Mouse (Mus musculus) ovary, postnatal 10 days (tissue): ENCODE data around the gene Nrp2.

ENCODE experiments used
- DNase-seq: peaks from one replicate; pipeline ENCODE4 v3.0.0; 2022; ENCODE audit warnings: low spot score

Gene Nrp2

GRCm38 (mm10) chr1:62782573-62782972, 79.5 kb downstream of the Nrp2 start:
- no peak for DNase-seq

- DNase-seq = no peak
These were observed 80.4 kb downstream of the Nrp2 start for GRCm38 (mm10) chr1:62783354-62784083.

GRCm38 (mm10) chr1:62784084-62784392, 81.0 kb downstream of the Nrp2 start:
- no peak for DNase-seq

- DNase-seq = no peak
These were observed 83.2 kb downstream of the Nrp2 start for GRCm38 (mm10) chr1:62786255-62786654.

DNA sequence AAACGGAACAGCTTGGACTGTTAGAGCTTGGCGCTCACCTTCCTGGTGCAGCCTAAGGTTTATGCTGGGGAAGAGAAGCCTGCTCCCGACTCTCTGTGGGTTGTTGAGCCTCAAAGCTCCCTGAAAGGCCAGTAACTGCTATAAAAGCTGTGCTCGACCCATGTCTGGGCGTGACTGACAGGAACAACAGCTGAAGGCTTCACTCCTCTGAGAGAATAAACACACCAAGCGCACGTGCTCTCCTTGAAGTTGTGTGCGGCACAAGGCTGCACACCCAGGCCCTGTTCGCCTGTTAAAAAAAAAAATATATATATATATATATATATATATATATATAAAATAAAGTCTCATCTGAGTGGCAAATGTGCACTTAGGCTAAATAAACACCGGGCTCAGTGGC, 84.5 kb downstream of the Nrp2 start:
- no peak for DNase-seq

DNA sequence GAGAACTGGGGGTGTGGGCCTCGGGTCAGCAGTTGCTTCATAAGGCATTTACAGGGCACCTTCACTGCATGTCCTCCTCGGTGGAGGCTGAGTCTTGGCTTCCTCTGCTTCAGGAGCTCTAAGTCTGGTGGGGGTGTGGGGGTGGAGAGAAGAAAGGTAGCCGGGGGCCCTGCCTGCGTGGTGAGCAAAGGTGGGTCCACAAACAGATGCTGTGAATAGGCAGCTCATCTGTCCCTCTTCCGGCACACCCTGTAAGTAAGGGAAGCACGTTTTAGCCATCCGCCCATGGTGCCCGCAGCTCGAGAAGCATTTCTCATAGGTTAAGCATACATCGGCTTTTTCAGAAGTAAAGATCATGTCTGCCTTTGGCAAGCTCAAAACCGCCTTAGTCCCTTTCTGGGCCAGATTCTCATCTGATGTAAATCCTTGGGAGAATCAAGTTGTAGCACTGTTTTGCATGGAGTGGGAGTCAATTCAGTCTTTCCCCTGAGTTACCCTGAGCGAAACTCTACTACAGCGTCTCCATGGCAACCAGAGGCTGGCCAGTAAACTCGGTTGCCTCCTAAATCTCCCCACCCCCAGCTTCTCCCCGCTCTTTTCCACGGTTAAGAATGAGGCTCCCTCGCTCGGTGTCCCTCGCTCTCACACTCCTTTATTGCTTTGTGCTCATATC, 91.3 kb downstream of the Nrp2 start:
- no peak for DNase-seq

DNA sequence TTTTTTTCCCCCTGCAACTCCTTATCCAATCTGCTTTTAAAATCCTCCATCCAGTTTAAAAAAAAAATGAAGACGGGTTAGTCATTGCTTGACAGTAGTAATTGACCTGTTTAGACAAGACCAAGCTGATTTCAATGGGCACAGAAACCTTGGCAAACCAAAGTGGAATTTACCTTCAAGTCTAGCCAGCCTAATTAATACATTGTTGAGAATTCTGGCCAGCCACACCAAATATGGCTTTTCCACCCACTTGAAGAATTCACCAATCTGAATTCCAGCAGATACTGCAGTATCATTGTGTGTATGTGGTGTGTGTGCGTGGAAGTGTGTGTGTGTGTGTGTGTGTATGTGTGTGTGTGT, 91.8 kb downstream of the Nrp2 start:
- no peak for DNase-seq

- DNase-seq = peak; percentile 27
These were observed 92.4 kb downstream of the Nrp2 start for GRCm38 (mm10) chr1:62795307-62796037.

GRCm38 (mm10) chr1:62796038-62796647, 93.1 kb downstream of the Nrp2 start:
- DNase-seq = no peak

GRCm38 (mm10) chr1:62799427-62799826, 96.3 kb downstream of the Nrp2 start:
- no peak for DNase-seq

- no peak for DNase-seq
These were observed 97.3 kb downstream of the Nrp2 start for GRCm38 (mm10) chr1:62800351-62800750.

DNA sequence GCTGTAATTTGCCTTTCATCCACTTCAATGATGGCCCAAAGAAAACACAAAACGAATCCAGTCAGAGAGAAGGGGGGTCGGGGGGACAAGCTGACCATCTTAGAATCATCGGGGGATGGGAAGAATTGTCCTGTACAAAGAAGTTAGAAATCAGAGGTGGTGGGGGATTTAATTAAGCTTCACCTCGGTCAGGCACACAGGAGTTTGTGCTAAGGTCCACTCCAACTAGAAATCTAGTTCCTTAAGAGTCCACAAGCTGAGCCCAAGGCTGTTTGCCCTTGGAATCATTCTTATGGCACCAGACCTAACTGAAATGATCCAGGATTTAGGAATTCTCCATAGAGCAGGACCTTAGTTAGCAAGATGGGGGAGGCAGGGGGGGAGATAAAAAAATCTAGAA, 98.3 kb downstream of the Nrp2 start:
- no peak for DNase-seq

- DNase-seq = no peak
These were observed 98.8 kb downstream of the Nrp2 start for GRCm38 (mm10) chr1:62801842-62802241.

DNA sequence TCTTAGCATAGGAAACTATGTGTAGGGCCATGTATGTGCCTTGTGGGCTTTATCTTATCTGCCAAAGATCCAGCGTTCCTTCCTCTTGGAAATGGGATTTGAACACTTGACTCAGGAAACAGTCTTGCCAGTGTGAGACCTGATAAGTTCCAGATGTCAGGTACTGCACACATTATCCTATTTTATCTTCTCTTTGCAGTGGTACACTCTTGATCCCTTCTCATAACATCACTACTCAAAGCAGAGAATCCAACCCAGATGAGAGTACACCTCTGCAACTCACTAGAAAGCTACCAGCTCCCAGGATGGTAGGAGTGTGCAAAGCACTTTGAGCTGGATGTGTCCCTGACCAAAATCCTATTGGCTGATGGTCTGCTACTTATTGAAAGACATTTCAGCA, 100.5 kb downstream of the Nrp2 start:
- no peak for DNase-seq

GRCm38 (mm10) chr1:62806014-62806413, 102.9 kb downstream of the Nrp2 start:
- DNase-seq = no peak

DNA sequence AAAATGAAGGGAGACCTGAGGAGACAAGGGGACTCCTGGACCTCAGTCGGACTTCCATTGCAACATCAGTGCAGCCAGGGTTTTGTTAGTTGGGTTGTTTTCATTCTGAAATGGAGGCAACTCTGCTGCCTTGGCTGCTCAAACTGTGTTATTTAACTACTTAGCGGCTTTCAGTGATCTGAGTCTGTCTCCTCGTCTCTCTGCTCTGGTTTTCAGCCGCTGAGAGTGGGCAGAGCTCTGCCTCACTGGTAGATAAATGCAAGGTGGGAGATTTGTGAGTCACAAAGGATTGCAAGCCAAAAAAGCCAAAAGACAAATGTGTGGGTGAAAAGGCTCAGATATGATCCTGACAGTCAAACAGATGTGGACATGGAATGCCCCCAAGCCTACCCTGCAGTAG, 105.3 kb downstream of the Nrp2 start:
- no peak for DNase-seq

GRCm38 (mm10) chr1:62809601-62810228, 106.6 kb downstream of the Nrp2 start:
- no peak for DNase-seq

DNA sequence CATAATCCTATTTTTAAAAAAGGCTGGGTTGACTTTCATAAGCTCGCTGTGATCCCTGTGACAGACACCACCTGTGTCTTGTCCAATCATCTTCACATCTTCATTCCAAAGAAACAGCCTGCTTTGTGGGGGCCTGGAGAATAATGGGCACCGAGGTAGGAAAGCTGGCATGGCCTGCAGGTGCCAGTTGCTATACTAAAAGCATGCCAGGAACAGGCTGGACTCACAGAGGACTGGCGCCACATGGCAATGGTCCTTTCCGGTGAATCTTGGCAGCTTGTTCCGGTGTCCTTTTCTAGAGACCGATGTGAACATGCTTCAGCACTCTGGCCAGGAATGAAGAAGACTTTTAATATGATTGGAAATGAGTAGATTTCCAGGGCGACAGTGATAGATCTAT, 108.1 kb downstream of the Nrp2 start:
- DNase-seq = no peak

DNA sequence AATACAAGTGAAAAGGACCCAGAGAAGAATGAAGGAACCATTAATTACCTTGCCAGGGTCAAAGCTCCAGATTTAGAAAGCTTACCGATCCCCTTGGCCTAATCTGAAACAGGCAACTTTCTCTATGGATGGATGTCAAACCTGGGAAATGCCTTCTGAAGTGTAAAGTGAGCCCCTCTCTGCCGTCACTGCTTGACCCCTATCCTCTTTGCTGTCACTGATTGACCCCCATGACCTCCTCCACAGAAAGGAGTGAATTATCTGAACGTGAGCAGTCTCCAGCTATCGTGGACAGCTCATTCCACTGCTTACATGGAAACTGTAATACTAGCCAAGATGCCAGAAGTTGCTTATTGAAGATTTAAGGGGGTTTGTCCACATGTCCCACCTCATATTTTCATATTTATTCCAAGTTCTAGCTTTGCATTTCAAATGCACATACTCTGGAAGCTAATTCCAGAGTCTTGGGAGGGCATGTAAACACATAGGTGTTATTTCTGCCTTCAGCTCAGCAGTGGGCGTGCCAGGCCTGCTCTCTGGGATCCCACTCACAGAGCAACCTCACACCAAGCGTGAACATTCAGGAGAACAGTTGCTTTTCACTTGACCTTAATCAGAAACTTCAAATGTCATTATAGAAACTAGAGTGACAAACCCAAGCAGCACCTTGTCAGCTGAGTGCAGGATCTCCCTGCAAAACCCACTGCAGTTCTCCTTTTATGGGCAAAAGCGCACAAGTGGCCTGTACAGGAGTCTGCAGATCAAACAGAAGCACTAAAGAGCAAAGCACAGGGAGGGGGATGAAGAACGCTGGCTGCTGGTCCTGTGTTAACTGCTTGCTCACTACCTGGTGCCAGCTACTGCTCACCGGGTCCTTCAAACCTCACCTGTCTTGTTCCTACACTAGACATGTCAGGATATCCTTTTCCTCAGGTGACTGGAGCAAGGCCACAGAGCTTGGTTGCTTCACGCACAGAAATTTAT, 109.9 kb downstream of the Nrp2 start:
- no peak for DNase-seq

DNA sequence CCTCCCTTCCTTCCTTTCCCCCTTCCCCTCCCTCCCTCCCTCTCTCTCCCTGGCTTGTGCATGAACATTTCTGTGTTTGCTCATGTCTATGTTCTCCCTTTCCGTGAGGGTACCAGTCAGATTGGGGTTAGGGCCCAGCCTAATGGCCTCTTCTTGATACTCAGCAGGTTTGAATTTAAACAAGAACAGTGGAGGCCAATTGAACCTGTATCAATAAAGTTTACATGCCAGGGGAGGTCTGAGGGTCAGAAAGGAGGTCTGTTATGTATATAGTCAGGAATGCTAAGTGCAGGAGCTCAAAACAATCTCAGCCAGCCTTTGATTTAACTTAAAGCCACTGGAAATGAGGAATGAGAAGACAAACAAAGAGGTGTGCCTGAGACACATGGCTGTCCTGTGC, 110.9 kb downstream of the Nrp2 start:
- no peak for DNase-seq

DNA sequence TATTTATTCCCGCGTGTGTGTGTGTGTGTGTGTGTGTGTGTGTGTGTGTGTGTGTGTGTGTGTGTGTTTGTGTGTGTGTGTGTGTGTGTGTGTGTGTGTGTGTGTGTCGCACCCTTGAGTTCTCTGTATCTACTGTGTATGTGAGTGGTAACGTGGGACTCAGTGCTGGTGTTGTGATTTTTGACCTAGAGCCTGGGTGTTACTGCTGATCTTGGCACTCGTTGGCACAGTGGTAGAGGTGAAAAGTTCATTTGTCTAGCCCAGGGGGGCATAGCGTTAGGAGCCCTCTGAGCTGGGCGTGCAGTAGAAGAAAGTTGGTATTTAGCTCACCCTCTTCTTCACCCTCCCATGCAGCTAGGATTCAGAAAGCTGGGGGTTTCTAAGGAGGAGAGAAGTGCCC, 114.5 kb downstream of the Nrp2 start:
- DNase-seq = no peak
